Mouse (Mus musculus): ENCODE measurements at regions not wholly inside any gene's neighbourhood (a gene's known extent, or its start where the extent isn't known, plus 50 kb on each side); places are given as distances from the start of the nearest gene placed in this dataset.

DNA sequence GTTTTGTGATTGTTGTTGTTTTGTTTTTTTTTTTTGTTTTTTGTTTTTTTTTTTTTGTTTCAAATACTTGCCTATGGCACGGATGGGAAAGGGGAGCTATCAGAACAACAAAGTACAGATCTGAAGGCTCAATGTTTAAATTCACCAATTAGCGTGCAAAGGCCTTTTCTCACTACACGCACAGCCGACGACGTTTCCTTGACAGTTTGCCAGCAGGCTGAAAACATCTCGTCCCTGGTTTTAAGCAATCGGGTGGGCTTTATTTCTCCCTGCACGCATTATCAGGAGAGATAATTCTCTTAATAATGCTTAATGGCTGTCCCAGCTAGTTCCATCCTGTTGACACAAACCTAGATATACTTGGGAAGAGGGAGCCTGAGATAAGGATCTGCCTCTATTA is 79.6 kb downstream of the Diras2 start:
- H3K9ac ChIP-seq (ENCODE audit: low read length), result no peak overlapping the region
- ATAC-seq (ENCODE audit: insufficient read depth, low FRiP score, low TSS enrichment) (no peak), DNase-seq (ENCODE audit: low spot score) (no peak)
- H3K4me1 ChIP-seq (ENCODE audit: control insufficient read depth, insufficient read depth, low read length), result no peaks in the 10 kb centered on the region
- no peak overlapping the region for H3K4me2 ChIP-seq (ENCODE audit: low read depth)
- H3K27me3 ChIP-seq (ENCODE audit: control insufficient read depth, insufficient read depth, low read length), result no peaks in the 10 kb centered on the region
- H3K36me3 ChIP-seq (ENCODE audit: control insufficient read depth, insufficient read depth, low read length), result no peaks in the 10 kb centered on the region
- no peak overlapping the region for H3K4me3 ChIP-seq (ENCODE audit: low read depth, low read length)
- no peak overlapping the region for H3K27ac ChIP-seq (ENCODE audit: low read depth, low read length)
- no peaks in the 10 kb centered on the region for H3K9me3 ChIP-seq (ENCODE audit: control insufficient read depth, low read length)
- 78% methylated on average over 9 of the region's 9 CpGs for WGBS

- H3K27ac ChIP-seq (ENCODE audit: low read depth, low read length), result no peak overlapping the region
- H3K4me1 ChIP-seq (ENCODE audit: control insufficient read depth, insufficient read depth, low read length), result no peaks in the 10 kb centered on the region
- DNase-seq (ENCODE audit: low spot score) (no peak), ATAC-seq (ENCODE audit: insufficient read depth, low FRiP score, low TSS enrichment) (no peak)
- H3K4me2 ChIP-seq (ENCODE audit: low read depth), result no peak overlapping the region
- H3K4me3 ChIP-seq (ENCODE audit: low read depth, low read length), result no peak overlapping the region
- H3K9me3 ChIP-seq (ENCODE audit: control insufficient read depth, low read length), result no peaks in the 10 kb centered on the region
- no peaks in the 10 kb centered on the region for H3K36me3 ChIP-seq (ENCODE audit: control insufficient read depth, insufficient read depth, low read length)
- H3K27me3 ChIP-seq (ENCODE audit: control insufficient read depth, insufficient read depth, low read length), result no peaks in the 10 kb centered on the region
- no peak overlapping the region for H3K9ac ChIP-seq (ENCODE audit: low read length)
- 47% methylated on average over 4 of the region's 4 CpGs for WGBS
Observed at GRCm38 (mm10) chr13:52452291-52452690, 78.8 kb downstream of the Diras2 start.
